Mouse (Mus musculus): ENCODE results near the gene Ap3b1.

Gene Ap3b1

GRCm38 (mm10) chr13:94539851-94540646, 181.3 kb downstream of the Ap3b1 start:
- DNase-seq (ENCODE audit: low spot score): no peak

GRCm38 (mm10) chr13:94542061-94542460, 183.3 kb downstream of the Ap3b1 start:
- DNase-seq (ENCODE audit: low spot score): no peak

- DNase-seq (ENCODE audit: low spot score): no peak
These were observed 185.5 kb downstream of the Ap3b1 start for GRCm38 (mm10) chr13:94544211-94544610.

DNA sequence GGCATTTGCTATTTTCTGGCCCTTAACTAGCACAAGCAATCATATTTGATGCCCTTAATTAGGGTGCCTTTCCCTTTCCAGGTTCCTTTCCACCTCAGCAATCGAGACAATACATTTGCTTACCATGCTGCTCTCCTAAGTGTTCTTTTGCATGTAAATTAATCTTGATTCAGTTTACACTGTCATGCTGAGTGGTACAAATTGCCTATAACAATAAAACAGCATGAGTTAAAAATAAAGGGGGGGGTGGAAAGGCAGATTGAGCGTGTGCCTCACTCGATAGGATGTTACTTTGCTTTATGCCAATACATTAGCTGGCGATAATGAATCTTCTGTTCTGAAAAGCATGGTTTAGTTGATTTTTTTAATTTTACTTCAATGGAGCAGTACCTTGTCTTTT, 187.0 kb downstream of the Ap3b1 start:
- DNase-seq (ENCODE audit: low spot score): no peak

GRCm38 (mm10) chr13:94546246-94546645, 187.5 kb downstream of the Ap3b1 start:
- no peak for DNase-seq (ENCODE audit: low spot score)

DNA sequence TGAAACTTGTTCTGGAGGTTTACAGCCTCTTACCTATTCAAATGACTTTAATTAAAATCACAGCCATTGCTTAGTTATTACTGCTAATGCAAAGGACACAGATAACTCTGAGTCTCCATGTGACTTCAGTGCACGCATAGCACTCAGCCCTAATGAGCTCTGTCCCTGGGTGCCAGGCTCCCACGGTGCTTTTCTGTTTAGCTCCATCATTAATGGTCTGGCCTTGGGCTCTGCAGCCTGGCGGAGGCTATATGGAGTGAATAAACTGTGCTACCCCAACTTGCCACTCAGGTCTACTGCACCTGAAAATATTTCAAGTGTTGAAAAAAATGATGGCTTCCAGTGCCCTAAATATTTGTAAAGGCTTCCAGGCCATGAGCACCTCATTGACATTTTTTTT, 190.8 kb downstream of the Ap3b1 start:
- DNase-seq (ENCODE audit: low spot score): no peak

GRCm38 (mm10) chr13:94550037-94550436, 191.3 kb downstream of the Ap3b1 start:
- no peak for DNase-seq (ENCODE audit: low spot score)

DNA sequence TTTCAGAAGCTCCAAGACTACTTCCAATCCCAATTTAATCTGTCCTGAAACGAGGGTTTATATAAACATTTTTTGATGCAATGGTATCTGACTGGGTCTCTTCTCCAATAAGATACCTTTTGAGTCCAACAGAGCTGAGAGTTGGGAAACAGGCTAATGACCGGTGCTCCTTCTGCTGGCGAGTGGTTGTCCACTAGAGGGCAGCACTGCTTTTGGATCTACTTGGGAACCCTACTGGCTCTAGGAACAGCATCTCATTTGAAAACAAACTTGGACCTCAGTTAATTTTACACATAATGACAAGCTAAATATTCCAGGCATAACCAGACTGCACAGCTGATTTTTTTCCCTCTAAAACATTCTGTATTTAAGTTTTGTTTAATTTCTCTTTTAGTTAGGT, 201.3 kb downstream of the Ap3b1 start:
- peak; percentile 11 for DNase-seq (ENCODE audit: low spot score)

GRCm38 (mm10) chr13:94560878-94561277, 202.1 kb downstream of the Ap3b1 start:
- DNase-seq (ENCODE audit: low spot score): no peak

DNA sequence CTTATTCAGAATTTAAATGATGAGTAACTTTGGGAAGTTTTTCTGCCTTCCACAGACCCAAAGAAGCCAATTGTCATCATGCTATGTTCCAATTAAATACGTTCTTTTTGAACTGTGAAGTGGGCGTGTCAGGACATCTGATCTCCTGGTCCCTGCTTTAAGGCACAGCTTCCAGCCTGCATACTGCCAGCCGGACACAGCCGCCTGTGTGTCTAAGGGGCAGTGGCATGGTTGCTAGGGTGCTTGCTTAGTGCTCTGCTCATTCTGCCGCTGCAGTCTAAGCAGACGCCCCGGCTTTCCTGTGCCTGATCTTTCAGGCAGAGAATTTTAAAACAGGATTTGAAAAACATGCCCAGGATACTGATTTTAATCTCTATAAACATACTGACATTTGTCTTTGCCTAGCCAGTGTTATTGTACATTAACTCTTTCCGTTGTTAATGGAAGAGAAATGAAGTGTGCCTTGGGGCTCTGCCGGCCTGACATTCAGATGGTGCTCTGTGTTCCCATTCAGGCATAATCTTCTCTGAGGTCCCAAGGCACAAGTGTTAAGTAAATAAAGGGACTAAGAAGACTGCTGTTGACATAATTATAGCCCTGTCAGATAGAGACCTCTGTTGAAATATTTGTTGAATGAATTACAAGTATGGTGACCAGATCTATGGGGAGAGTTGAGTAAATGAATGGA, 204.0 kb downstream of the Ap3b1 start:
- DNase-seq (ENCODE audit: low spot score): no peak

- DNase-seq (ENCODE audit: low spot score): no peak
These were observed 205.1 kb downstream of the Ap3b1 start for GRCm38 (mm10) chr13:94563836-94564235.

DNA sequence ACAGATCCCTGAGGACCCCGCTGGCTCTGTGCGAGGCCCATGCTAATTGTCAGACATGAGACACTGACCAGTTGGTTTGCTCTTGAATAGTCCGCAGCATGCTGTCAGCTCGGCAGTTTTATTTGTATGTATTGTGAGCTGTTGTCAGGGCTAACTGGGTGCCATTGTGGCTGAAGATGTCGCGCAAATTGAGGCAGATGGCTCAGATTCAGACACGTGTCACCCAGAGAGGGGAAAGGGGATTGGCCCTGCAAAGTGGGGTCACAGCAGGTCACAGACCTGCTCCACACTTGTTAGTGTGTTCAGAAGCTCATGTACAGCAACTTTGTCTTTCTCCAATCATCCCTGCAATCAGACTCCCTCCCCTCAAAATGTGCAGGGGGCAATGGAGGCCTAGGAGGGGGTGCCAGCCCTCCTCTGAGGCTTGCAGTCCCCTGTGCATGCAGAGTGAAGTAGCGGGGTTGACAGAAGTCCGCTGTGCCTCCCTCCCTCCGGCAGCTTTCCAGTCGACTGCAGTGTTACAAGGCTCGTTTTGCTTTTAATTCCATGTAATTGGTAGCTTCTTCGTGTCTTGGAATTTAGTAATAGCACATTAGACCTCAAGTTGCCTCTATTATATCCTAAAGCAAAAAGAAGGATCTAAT, 205.7 kb downstream of the Ap3b1 start:
- no peak for DNase-seq (ENCODE audit: low spot score)

DNA sequence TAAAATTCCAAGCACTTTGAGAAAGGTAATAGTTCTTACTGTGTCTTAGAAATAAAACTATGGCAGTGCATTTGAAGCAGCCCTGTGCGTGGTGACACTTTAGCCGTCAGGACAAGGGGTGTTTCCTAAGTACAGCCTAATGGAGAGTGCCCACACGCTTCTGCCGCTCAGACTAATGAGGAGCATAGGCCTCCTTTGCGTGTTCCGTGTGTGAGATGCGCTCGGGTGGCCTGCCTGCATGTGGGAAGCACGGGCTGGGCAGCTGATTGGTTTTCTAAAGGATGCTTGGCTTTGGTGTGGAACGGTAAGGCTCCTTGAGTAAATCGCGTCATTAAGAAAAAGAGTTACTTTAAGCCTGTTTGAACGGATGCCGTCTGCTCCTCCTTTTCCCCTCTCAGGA, 206.4 kb downstream of the Ap3b1 start:
- DNase-seq (ENCODE audit: low spot score): no peak

DNA sequence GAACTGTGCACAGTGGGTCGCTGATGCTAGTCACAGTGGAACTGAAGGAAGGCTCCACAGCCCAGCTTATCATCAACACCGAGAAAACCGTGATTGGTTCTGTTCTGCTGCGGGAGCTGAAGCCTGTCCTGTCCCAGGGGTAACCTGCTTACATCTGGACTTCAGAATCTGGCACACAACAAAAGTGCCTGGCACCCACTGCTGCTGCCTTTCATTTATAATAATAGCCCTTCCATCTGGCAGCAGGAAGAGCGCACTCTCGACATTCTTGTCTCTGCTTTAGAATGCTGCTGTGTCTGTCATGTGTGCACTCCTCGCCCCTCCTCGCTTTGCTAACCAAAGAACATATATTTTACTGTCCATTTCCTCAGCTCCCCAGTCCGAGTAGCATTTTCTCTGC, 206.9 kb downstream of the Ap3b1 start:
- DNase-seq (ENCODE audit: low spot score): no peak

DNA sequence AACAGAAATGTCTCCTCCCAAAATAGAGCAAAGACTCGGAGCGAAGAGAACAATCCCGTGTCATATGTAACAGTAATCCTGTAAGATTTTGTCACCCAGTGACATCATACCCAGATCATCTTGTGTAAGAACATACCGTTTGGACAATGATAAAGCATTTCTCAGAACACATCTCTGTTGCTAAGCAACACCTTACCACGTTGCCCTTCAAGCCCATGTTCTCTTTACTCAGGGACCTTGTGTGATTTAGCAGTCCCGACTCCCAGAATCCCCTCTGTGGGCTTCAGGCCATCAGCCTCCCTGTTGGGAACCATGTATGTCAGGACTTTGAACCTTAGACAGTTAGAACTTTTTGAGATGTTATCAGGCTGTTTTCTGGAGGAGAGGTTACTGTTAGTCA, 209.0 kb downstream of the Ap3b1 start:
- DNase-seq (ENCODE audit: low spot score): no peak

DNA sequence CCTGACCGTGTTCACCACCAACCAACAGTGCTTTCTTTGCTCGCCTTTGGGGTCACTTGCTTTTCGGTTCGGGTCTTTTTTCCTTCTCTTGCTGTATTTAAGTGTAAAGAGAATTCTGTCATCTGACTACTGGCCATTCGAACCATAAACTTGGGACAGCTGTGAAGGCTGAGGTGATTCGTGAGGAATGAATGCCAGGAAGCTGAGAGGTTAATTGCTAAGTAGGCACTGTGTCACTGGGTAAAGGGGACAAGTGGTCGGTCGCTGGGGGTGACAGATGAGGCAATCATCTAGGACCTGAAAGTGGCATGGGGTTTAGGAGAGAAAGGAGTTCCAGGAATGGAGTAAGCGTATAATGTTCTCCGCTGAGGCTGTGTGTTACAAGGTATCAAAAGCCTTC, 212.2 kb downstream of the Ap3b1 start:
- no peak for DNase-seq (ENCODE audit: low spot score)

- DNase-seq (ENCODE audit: low spot score): no peak
These were observed 214.6 kb downstream of the Ap3b1 start for GRCm38 (mm10) chr13:94573356-94573755.

DNA sequence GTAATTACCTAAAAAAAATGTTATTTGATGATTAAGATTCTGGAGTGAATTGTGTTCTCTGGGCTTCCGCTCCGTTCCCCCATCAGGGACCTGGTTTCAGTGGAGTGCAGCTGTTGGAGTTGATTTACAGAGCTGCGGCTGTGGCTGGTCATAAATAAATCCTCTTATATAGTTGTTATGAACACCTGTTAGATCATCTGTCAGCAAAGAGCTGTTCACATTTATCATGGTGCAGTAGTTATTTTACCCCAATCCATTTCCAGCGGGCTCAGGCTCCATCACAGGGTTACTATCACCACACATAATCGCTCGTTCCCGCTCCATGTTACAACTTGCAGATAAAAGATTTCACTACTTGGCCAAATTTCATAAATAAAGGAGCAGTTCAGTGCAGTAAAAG, 215.1 kb downstream of the Ap3b1 start:
- no peak for DNase-seq (ENCODE audit: low spot score)

GRCm38 (mm10) chr13:94575607-94576398, 217.0 kb downstream of the Ap3b1 start:
- no peak for DNase-seq (ENCODE audit: low spot score)

DNA sequence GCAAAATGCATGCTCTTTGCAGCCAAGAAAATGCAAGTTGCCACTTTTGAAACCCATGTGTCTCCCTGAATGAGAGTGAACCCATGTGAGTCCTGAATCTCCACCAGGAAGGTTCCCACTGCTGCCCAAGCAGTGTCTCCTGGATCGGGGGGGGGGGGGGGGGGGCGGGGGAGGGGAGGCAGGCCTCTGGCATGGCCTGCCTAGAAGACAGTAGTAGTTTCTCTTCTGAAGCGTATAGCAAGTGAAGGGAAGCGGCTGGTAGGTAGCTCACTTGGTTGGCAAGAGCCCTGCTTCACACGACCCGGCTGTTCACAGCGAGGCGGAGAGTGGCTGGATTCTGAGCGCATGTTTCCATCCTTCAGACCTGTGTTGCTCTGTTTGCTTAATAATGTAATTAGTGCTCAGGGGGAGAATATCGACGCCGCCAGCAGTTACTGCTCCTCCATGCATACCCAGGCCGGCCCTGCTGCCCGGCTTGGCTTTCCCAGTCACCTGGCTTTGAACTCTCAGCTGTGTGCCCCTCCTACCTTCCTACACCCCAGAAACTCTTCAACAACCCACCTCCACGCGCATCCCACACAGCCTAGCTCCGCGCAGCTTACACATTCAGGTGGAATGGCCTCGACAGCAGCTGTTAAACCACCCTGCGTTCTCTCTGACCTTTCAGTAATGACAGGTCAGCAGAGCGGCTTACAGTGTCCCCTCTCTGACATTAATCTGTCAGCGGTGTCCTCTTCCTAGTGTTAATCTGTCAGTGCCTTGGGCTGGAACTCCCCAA, 217.8 kb downstream of the Ap3b1 start:
- DNase-seq (ENCODE audit: low spot score): no peak

GRCm38 (mm10) chr13:94577177-94577540, 218.4 kb downstream of the Ap3b1 start:
- no peak for DNase-seq (ENCODE audit: low spot score)

DNA sequence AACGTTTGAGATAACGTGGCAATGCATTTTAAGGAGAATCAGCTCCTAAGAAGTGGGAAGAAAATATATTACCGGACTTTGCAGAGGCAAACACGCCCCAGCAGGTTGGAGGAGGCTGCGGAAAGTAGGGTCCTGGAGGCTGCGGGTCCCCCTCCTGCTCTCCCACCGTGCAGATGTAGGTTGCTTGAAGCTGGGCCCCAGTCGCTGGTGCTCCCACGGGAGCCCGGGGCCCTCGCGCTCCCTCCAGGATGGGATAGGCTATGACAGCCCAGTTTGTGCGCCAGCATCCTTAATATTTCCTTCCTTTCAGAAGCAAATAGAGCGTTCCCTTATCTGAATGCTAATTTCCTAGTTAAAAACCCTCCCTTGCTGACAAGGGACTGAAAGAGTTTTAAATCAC, 236.5 kb downstream of the Ap3b1 start:
- DNase-seq (ENCODE audit: low spot score): no peak
